Mouse (Mus musculus): ENCODE data around the gene Slco2a1.

- TF ChIP-seq POLR2A (IDR thresholded peaks at IDR 0.05; ENCODE audit: borderline replicate concordance, extremely low read depth, insufficient read depth, insufficient read length, poor library complexity, severe bottlenecking) (no peak), CTCF (IDR thresholded peaks at IDR 0.05; ENCODE audit: borderline replicate concordance, extremely low read depth, insufficient read depth, insufficient read length) (no peak)
These were observed 2.6 kb downstream of the Slco2a1 start for GRCm38 (mm10) chr9:102991134-102991406.

Measured in brain, embryonic 14.5 days (tissue).